Mouse (Mus musculus): ENCODE results near the gene Wdr66. TPM values are rescaled to one million over a fixed set of nuclear protein-coding genes. Genes with fewer than 3 reads are reported as not detected.

Wdr66 gene
- polyA plus RNA-seq, 1 experiment from 2014 or later = 0.46 TPM

DNA sequence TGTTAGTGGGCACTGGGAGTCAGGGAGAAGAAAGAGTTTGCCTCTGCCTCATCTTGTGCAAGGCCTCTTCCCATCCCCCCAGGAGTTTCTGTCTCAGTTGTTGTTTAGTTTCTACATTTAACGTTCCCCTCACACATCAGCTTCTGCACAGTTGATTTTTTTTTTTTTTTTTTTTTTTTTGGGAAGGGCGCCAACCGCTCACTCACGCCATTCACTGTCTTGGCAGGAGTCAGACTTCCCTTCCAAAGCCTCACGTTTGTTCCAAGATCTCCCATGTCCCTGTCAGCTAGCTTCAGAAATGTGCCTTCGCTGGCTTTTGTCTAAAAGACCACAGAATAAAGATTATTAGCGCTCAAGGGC lies 25.4 kb downstream of the Wdr66 start:
- no peaks in the 10 kb centered on the region for H3K27me3 ChIP-seq (ENCODE audit: control insufficient read depth, insufficient read depth, low read length)
- no peak overlapping the region for H3K9ac ChIP-seq (replicated peaks; ENCODE audit: low read length)
- 24% methylated on average over 7 of the region's 7 CpGs for WGBS
- H3K4me2 ChIP-seq (ENCODE audit: low read length) = no peak overlapping the region
- ATAC-seq (ENCODE audit: low FRiP score, low TSS enrichment) (no peak), DNase-seq (peak; percentile 67)
- no peaks in the 10 kb centered on the region for H3K36me3 ChIP-seq (ENCODE audit: control insufficient read depth, insufficient read depth, low read length)
- H3K27ac ChIP-seq (replicated peaks; ENCODE audit: low read depth, low read length) = peak overlapping the region; percentile 49
- no peaks in the 10 kb centered on the region for H3K9me3 ChIP-seq (ENCODE audit: control insufficient read depth, low read length)
- peaks cover 14% of the 10 kb centered on the region for H3K4me1 ChIP-seq (ENCODE audit: control insufficient read depth, insufficient read depth, low read length)
- H3K4me3 ChIP-seq (replicated peaks; ENCODE audit: low read depth, low read length) = no peak overlapping the region

DNA sequence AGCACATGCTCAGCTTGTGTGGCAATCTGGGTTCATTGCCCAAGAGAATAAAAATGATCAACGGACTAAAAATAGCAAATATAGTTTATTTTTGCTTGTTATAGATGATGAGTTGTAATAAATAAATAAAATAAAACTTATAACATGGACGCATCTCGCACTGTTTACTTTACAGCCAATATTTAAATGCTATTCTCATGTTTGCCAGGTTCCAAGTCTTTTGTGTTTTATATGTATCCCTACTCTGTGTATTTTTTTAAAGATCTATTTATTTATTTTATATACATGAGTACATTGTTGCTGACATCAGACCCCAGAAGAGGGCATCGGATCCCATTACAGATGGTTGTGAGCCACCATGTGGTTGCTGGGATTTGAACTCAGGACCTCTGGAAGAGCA lies 25.8 kb downstream of the Wdr66 start:
- peak overlapping the region; percentile 49 for H3K27ac ChIP-seq (replicated peaks; ENCODE audit: low read depth, low read length)
- H3K4me3 ChIP-seq (replicated peaks; ENCODE audit: low read depth, low read length) = no peak overlapping the region
- 78% methylated on average over 4 of the region's 4 CpGs for WGBS
- no peak overlapping the region for H3K4me2 ChIP-seq (ENCODE audit: low read length)
- H3K4me1 ChIP-seq (ENCODE audit: control insufficient read depth, insufficient read depth, low read length) = peaks cover 14% of the 10 kb centered on the region
- H3K9ac ChIP-seq (replicated peaks; ENCODE audit: low read length) = no peak overlapping the region
- no peaks in the 10 kb centered on the region for H3K27me3 ChIP-seq (ENCODE audit: control insufficient read depth, insufficient read depth, low read length)
- no peak for ATAC-seq (ENCODE audit: low FRiP score, low TSS enrichment)
- no peaks in the 10 kb centered on the region for H3K9me3 ChIP-seq (ENCODE audit: control insufficient read depth, low read length)
- no peaks in the 10 kb centered on the region for H3K36me3 ChIP-seq (ENCODE audit: control insufficient read depth, insufficient read depth, low read length)
- no peak for DNase-seq

DNA sequence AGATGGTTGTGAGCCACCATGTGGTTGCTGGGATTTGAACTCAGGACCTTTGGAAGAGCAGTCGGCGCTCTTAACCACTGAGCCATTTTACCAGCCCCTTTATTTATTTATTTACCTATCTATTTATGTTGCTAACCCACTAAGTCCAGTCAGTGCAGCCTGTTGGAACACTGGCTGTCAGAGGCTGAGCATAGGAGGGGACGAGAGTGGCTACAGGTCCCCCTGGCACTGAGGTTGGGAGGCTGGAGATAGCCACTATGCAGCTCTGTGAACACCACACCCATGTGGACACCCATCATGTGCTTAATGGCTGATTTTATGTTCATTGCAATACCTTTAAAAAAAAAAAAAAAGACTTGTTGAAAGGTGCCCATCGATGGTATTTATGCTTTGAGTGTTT lies 27.3 kb downstream of the Wdr66 start:
- no peak for DNase-seq
- Histone ChIP-seq H3K9ac (replicated peaks; ENCODE audit: low read length) (no peak overlapping the region), H3K36me3 (ENCODE audit: control insufficient read depth, insufficient read depth, low read length) (no peaks in the 10 kb centered on the region), H3K27me3 (ENCODE audit: control insufficient read depth, insufficient read depth, low read length) (no peaks in the 10 kb centered on the region), H3K27ac (replicated peaks; ENCODE audit: low read depth, low read length) (no peak overlapping the region), H3K4me1 (ENCODE audit: control insufficient read depth, insufficient read depth, low read length) (peaks cover 14% of the 10 kb centered on the region), H3K4me3 (replicated peaks; ENCODE audit: low read depth, low read length) (no peak overlapping the region), H3K9me3 (ENCODE audit: control insufficient read depth, low read length) (no peaks in the 10 kb centered on the region), H3K4me2 (ENCODE audit: low read length) (no peak overlapping the region)
- 94% methylated on average over 4 of the region's 4 CpGs for WGBS
- ATAC-seq (ENCODE audit: low FRiP score, low TSS enrichment) = no peak

DNA sequence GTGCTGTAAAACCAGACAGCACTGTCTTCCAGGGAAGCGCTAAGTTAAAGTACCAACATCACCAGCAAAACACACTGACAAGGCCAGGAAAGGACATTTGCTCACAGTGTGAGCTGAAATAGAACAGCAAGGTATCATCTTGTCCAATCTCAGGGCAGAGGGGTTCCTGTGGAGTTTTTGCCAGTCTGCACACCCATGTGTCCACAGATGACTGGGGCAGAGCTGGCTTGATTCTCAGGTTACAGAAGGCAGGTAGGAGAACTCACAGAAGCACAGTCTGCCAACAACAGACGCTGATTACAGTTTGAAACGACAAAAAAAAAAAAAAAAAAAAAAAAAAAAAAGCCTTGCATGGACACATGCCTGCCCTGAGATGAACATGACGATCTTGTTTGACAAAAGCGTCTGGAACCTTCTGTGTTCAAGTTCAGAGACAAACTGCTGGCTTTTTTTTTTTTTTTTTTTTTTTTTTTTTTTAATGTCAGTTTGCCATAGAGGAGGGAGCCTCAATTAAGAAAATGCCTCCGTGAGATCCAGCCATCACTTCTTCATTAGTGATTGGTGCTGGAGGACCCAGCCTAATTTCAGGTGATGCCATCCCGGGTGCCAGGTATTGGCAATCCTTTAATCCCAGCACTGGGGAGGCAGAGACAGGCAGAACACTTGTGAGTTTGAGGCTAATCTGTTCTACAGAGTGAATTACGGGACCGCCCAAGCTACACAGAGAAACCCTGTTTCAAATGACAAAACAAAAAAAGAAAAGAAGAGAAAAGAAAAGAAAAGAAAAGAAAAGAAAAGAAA lies 29.6 kb downstream of the Wdr66 start:
- no peak for DNase-seq

DNA sequence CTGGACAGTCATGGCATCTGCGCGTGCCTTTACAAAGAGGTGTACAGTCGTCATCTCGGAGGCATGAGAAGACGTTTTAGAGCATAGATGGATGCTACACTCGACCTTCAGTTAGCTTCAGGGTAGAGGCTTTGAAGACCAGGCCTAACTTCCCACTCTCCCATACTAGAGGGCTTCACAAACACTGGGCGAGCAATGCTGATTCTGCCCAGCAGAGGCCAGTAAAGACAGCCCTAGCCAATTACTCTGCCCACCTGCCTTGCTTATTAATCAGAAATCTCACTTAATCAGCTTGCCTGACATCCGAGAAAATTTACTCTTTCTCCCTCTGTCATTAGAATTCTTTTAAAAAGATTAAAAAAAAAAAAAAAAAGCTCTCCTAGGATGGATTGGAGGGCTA lies 33.3 kb downstream of the Wdr66 start:
- ATAC-seq (ENCODE audit: low FRiP score, low TSS enrichment) = no peak
- H3K9me3 ChIP-seq (ENCODE audit: control insufficient read depth, low read length) = peaks cover 6% of the 10 kb centered on the region; the same call in 1 of the 2 replicates
- H3K27me3 ChIP-seq (ENCODE audit: control insufficient read depth, insufficient read depth, low read length) = no peaks in the 10 kb centered on the region
- no peaks in the 10 kb centered on the region for H3K36me3 ChIP-seq (ENCODE audit: control insufficient read depth, insufficient read depth, low read length)
- no peak overlapping the region for H3K4me2 ChIP-seq (ENCODE audit: low read length)
- no peaks in the 10 kb centered on the region for H3K4me1 ChIP-seq (ENCODE audit: control insufficient read depth, insufficient read depth, low read length)
- H3K9ac ChIP-seq (replicated peaks; ENCODE audit: low read length) = no peak overlapping the region
- no peak overlapping the region for H3K27ac ChIP-seq (replicated peaks; ENCODE audit: low read depth, low read length)
- WGBS = 41% methylated on average over 8 of the region's 8 CpGs
- no peak overlapping the region for H3K4me3 ChIP-seq (replicated peaks; ENCODE audit: low read depth, low read length)
- DNase-seq = peak; percentile 79

More for the DNA sequence above, 29.6 kb downstream of the Wdr66 start:
- no peak overlapping the region for H3K4me3 ChIP-seq (replicated peaks; ENCODE audit: low read depth, low read length)
- H3K36me3 ChIP-seq (ENCODE audit: control insufficient read depth, insufficient read depth, low read length) = no peaks in the 10 kb centered on the region
- H3K9me3 ChIP-seq (ENCODE audit: control insufficient read depth, low read length) = no peaks in the 10 kb centered on the region
- no peak overlapping the region for H3K4me2 ChIP-seq (ENCODE audit: low read length)
- no peak overlapping the region for H3K9ac ChIP-seq (replicated peaks; ENCODE audit: low read length)
- no peak overlapping the region for H3K27ac ChIP-seq (replicated peaks; ENCODE audit: low read depth, low read length)
- H3K27me3 ChIP-seq (ENCODE audit: control insufficient read depth, insufficient read depth, low read length) = no peaks in the 10 kb centered on the region
- peaks cover 9% of the 10 kb centered on the region for H3K4me1 ChIP-seq (ENCODE audit: control insufficient read depth, insufficient read depth, low read length)
- ATAC-seq (ENCODE audit: low FRiP score, low TSS enrichment) = no peak
- WGBS = 85% methylated on average over 9 of the region's 9 CpGs

DNA sequence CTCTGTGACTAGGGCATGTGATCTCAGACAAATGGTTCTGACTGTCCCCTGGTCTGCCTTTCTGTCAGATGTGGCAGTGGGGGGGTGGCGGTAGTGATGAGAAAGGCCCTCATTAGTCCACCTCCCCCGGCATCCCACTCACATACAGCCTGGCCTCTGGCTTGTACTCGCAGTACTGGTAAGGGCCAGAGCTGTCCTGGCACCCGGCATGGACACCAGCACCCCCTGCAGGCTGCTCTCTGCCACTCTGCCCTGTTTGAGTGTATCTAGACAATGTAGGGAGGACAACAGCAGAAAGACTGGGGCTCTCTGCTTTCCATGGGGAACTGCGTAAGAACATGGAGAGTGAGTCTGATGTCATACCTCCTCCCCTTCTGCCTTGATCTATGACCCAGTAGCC lies 36.2 kb downstream of the Wdr66 start:
- Histone ChIP-seq H3K27ac (replicated peaks; ENCODE audit: low read depth, low read length) (no peak overlapping the region), H3K4me1 (ENCODE audit: control insufficient read depth, insufficient read depth, low read length) (no peaks in the 10 kb centered on the region), H3K4me2 (ENCODE audit: low read length) (no peak overlapping the region), H3K4me3 (replicated peaks; ENCODE audit: low read depth, low read length) (no peak overlapping the region), H3K9me3 (ENCODE audit: control insufficient read depth, low read length) (peaks cover 6% of the 10 kb centered on the region; the same call in 1 of the 2 replicates), H3K27me3 (ENCODE audit: control insufficient read depth, insufficient read depth, low read length) (no peaks in the 10 kb centered on the region), H3K9ac (replicated peaks; ENCODE audit: low read length) (no peak overlapping the region), H3K36me3 (ENCODE audit: control insufficient read depth, insufficient read depth, low read length) (no peaks in the 10 kb centered on the region)
- ATAC-seq (ENCODE audit: low FRiP score, low TSS enrichment) (no peak), DNase-seq (no peak)
- WGBS = 86% methylated on average over 5 of the region's 5 CpGs

DNA sequence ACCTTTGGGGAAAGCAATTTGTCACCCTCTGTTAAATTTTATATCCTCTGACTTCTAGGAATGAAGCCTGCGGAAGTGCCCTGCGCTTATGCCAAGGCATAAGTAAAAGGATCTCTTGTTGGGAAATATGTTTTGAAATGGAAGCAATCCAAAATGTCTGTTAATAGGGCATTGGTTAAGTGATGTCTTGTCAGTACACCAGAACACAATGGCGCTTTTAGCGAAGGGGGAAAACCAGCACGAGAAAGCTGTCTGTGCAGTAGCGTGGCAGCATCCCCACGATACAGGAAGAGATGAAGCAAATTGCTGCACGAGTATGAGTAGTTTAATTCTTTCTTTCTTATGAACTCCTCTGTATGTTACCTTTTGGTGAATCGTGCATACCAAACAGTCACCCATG lies 42.8 kb downstream of the Wdr66 start:
- Histone ChIP-seq H3K9ac (replicated peaks; ENCODE audit: low read length) (no peak overlapping the region), H3K27me3 (ENCODE audit: control insufficient read depth, insufficient read depth, low read length) (no peaks in the 10 kb centered on the region), H3K4me1 (ENCODE audit: control insufficient read depth, insufficient read depth, low read length) (no peaks in the 10 kb centered on the region), H3K9me3 (ENCODE audit: control insufficient read depth, low read length) (no peaks in the 10 kb centered on the region), H3K27ac (replicated peaks; ENCODE audit: low read depth, low read length) (no peak overlapping the region), H3K4me2 (ENCODE audit: low read length) (no peak overlapping the region), H3K36me3 (ENCODE audit: control insufficient read depth, insufficient read depth, low read length) (no peaks in the 10 kb centered on the region), H3K4me3 (replicated peaks; ENCODE audit: low read depth, low read length) (no peak overlapping the region)
- DNase-seq = no peak
- WGBS = 81% methylated on average over 9 of the region's 9 CpGs
- ATAC-seq (ENCODE audit: low FRiP score, low TSS enrichment) = no peak

DNA sequence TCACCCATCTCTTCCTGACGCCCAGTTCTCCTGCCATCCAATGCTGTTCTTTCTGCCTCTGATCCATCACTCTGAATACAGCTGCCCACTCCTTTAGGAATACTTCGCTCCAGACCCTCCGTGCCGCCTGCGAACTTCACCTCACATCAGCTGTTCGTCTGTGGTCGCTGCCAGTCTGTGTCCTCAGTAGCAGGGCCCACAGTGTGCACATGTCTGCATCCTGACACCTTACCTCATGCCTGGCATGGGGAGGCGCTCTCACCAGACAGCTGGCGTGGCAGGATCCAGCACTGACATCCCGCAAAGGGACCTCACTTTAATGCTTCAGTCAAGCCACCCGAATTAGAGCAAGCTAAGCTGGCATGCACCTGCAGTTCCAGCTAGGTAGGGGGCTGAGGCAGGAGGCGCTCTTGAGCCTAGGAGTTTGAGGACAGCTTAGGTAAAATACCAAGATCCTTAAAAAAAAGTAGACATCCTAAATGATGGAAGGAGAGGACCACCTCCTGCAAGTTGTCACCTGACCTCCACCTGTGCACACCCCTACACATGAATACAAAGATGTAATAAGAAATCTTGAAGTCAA lies 44.4 kb downstream of the Wdr66 start:
- no peaks in the 10 kb centered on the region for H3K27me3 ChIP-seq (ENCODE audit: control insufficient read depth, insufficient read depth, low read length)
- H3K4me3 ChIP-seq (replicated peaks; ENCODE audit: low read depth, low read length) = no peak overlapping the region
- no peak overlapping the region for H3K4me2 ChIP-seq (ENCODE audit: low read length)
- no peaks in the 10 kb centered on the region for H3K9me3 ChIP-seq (ENCODE audit: control insufficient read depth, low read length)
- 71% methylated on average over 12 of the region's 12 CpGs for whole genome bisulfite sequencing
- H3K36me3 ChIP-seq (ENCODE audit: control insufficient read depth, insufficient read depth, low read length) = no peaks in the 10 kb centered on the region
- peaks cover 8% of the 10 kb centered on the region; the same call in 1 of the 2 replicates for H3K4me1 ChIP-seq (ENCODE audit: control insufficient read depth, insufficient read depth, low read length)
- H3K27ac ChIP-seq (replicated peaks; ENCODE audit: low read depth, low read length) = no peak overlapping the region
- ATAC-seq (ENCODE audit: low FRiP score, low TSS enrichment) (no peak), DNase-seq (peak; percentile 44)
- H3K9ac ChIP-seq (replicated peaks; ENCODE audit: low read length) = no peak overlapping the region

Measured in midbrain, embryonic 14.5 days (tissue).